ENCODE assay signal across 20 mouse cellular contexts in genomic region chr16:13411531-13411930, GRCm38 (mm10).
DNase-seq lines count a peak whose midpoint lies in the region; TF ChIP-seq lines count a peak whose summit lies in the region.
"Had no signal": no experiment of that assay in that cellular context is flagged by ENCODE, and none has a peak within 500 bp of the region (broad histone marks: within the 10 kb centered on the region; RNA-seq: fewer than 3 reads in every experiment).

No protein-coding gene starts in this region.

- H3K27ac ChIP-seq in kidney, adult 2 months (ENCODE audit: insufficient read depth, low read depth, low read length) = no peak overlapping the region
- H3K27ac ChIP-seq: embryonic facial prominence, embryonic 10.5 days; heart, embryonic 15.5 days; hindbrain, embryonic 14.5 days; limb, embryonic 15.5 days; midbrain, embryonic 13.5 days had no signal

- H3K4me3 ChIP-seq in kidney, adult 2 months (ENCODE audit: insufficient read depth, low read depth, low read length) = no peak overlapping the region
- H3K4me3 ChIP-seq in lung, adult 2 months (replicated peaks; ENCODE audit: extremely low read depth, low read depth, low read length) = no peak overlapping the region
- H3K4me3 ChIP-seq: embryonic facial prominence, embryonic 10.5 days; heart, embryonic 15.5 days; limb, embryonic 15.5 days; midbrain, embryonic 13.5 days had no signal

- H3K27me3 ChIP-seq in kidney, adult 2 months (replicated peaks; ENCODE audit: control insufficient read depth, insufficient read depth, low read length) = no peaks in the 10 kb centered on the region
- H3K27me3 ChIP-seq: heart, embryonic 15.5 days; limb, embryonic 15.5 days; midbrain, embryonic 13.5 days had no signal

- 95% methylated on average over 4 of the region's 4 CpGs for WGBS in kidney, adult 2 months
- WGBS in lung, adult 2 months = 97% methylated on average over 4 of the region's 4 CpGs

- DNase-seq in kidney, adult 2 months = no peak
- DNase-seq in kidney, postnatal 14 days = no peak
- DNase-seq in lung, adult 2 months = no peak
- DNase-seq in lung, postnatal 25 days (ENCODE audit: low spot score) = no peak
- DNase-seq in ES-CJ7 (ENCODE audit: low read depth, low spot score) = peak; percentile 33
- peak; percentile 52 for DNase-seq in ZHBTc4 (ENCODE audit: low read depth, low spot score)
- DNase-seq in cerebellum, adult 18-20 months = no peak
- DNase-seq: adrenal gland, postnatal 10 days; cerebellum, adult 8-10 months; forebrain, postnatal 0 days; gastrocnemius, postnatal 36 days; heart, postnatal 36 days; kidney, postnatal 36 days; left cerebral cortex, postnatal 4 days; right cerebral cortex, postnatal 14 days had no signal

- TF ChIP-seq POLR2A in kidney, adult 2 months (IDR thresholded peaks at IDR 0.05; ENCODE audit: low read depth, low read length) = no peak
- no peak for TF ChIP-seq POLR2A in lung, adult 2 months (IDR thresholded peaks at IDR 0.05; ENCODE audit: borderline replicate concordance, extremely low read depth, low read depth, low read length)

- TF ChIP-seq CTCF in kidney, adult 2 months (conservative IDR thresholded peaks at IDR 0.05; ENCODE audit: insufficient read depth, insufficient read length, low read depth, low read length) = peak; percentile 33; the same call in 1 of the 2 replicates
- TF ChIP-seq CTCF in lung, adult 2 months (IDR thresholded peaks at IDR 0.05; ENCODE audit: insufficient read depth, low read length) = peak; percentile 21; the same call in 1 of the 2 replicates

- H3K36me3 ChIP-seq in kidney, adult 2 months (ENCODE audit: control insufficient read depth, insufficient read depth, low read length) = peaks cover 5% of the 10 kb centered on the region; the same call in 1 of the 2 replicates

- H3K4me1 ChIP-seq in kidney, adult 2 months (ENCODE audit: control insufficient read depth, insufficient read depth, low read length) = no peaks in the 10 kb centered on the region
- H3K4me1 ChIP-seq in lung, adult 2 months (ENCODE audit: control insufficient read depth, insufficient read depth, low read length) = peaks cover 3% of the 10 kb centered on the region
- H3K4me1 ChIP-seq: embryonic facial prominence, embryonic 10.5 days; limb, embryonic 15.5 days; midbrain, embryonic 13.5 days had no signal

Comparison
In these comparisons a context has a peak if more than half of its experiments do, and no peak if none do; other contexts are left out.
1. DNase-seq: peak in ES-CJ7 (single experiment) and ZHBTc4 (single experiment); none in kidney, adult 2 months (single experiment), kidney, postnatal 14 days (single experiment), lung, adult 2 months (single experiment), lung, postnatal 25 days (single experiment) and cerebellum, adult 18-20 months (0 of 2).